Mouse (Mus musculus) embryonic facial prominence, embryonic 14.5 days (tissue): ENCODE results near the gene Tmem140. TPM values are rescaled to one million over a fixed set of nuclear protein-coding genes. Genes with fewer than 3 reads are reported as not detected.
A peak's percentile ranks its signal among the peaks of the same experiment; 100 is the strongest.

ENCODE experiments used
- ATAC-seq: fragments of 200-750 bp; cut with Nextera tagmentation; 2 replicates; pipeline ENCODE4 v1.8.0; 2017; ENCODE audit warnings: low read depth, moderate number of reproducible peaks, moderate TSS enrichment
- DNase-seq: peaks from one replicate; pipeline ENCODE4 v3.0.0-alpha.2; 2015; ENCODE audit warnings: low spot score
- H3K27ac ChIP-seq: fragments of 300-500 bp; sonication (generic); replicated peaks from 2 replicates; pipeline ENCODE4 v1.5.1; 2014; ENCODE audit warnings: low read depth, mild to moderate bottlenecking, low read length, moderate library complexity
- H3K27me3 ChIP-seq: fragments of 300-500 bp; sonication (generic); replicated peaks from 2 replicates; pipeline ENCODE4 v1.6.1; 2014; ENCODE audit warnings: low read length; ENCODE audit not compliant: control insufficient read depth, insufficient read depth
- H3K36me3 ChIP-seq: fragments of 300-500 bp; sonication (generic); 2 replicates; pipeline ENCODE4 v1.6.1; 2014; ENCODE audit warnings: low read length, mixed read lengths; ENCODE audit not compliant: control insufficient read depth, insufficient read depth
- H3K4me1 ChIP-seq: fragments of 300-500 bp; sonication (generic); 2 replicates; pipeline ENCODE4 v1.6.1; 2014; ENCODE audit warnings: antibody characterized with exemption, low read length; ENCODE audit not compliant: control insufficient read depth, insufficient read depth
- H3K4me2 ChIP-seq: fragments of 300-500 bp; sonication (generic); 2 replicates; pipeline ENCODE4 v1.6.1; 2014; ENCODE audit warnings: low read depth, mild to moderate bottlenecking, low read length, moderate library complexity, mixed read lengths
- H3K4me3 ChIP-seq: fragments of 300-500 bp; sonication (generic); 2 replicates; pipeline ENCODE4 v1.5.1; 2014; ENCODE audit warnings: low read depth, mild to moderate bottlenecking, low read length
- H3K9ac ChIP-seq: fragments of 300-500 bp; sonication (generic); 2 replicates; pipeline ENCODE4 v1.6.1; 2014; ENCODE audit warnings: low read depth, mild to moderate bottlenecking, low read length, moderate library complexity, mixed read lengths
- H3K9me3 ChIP-seq: fragments of 300-500 bp; sonication (generic); 2 replicates; pipeline ENCODE4 v1.6.1; 2016; ENCODE audit warnings: low read length; ENCODE audit not compliant: control insufficient read depth
- WGBS: fragments of 180-500 bp; shearing (Covaris S2); extraction: QIAGEN DNeasy Blood & Tissue Kit; methylation state at CpG from one replicate; pipeline ENCODE4 v1.1.7; 2014; 5-methylcytosine and 5-hydroxymethylcytosine counted together
- polyA plus RNA-seq: library from polyadenylated mRNA; unstranded; fragments of >200 nt; fragmentation: Nextera tagmentation; extraction: Ambion mirVana; gene quantifications from 2 replicates; pipeline ENCODE4 v1.2.1, GENCODE M21; 2014

The Tmem140 gene
- 2.4 TPM in 2 replicates for polyA plus RNA-seq

DNA sequence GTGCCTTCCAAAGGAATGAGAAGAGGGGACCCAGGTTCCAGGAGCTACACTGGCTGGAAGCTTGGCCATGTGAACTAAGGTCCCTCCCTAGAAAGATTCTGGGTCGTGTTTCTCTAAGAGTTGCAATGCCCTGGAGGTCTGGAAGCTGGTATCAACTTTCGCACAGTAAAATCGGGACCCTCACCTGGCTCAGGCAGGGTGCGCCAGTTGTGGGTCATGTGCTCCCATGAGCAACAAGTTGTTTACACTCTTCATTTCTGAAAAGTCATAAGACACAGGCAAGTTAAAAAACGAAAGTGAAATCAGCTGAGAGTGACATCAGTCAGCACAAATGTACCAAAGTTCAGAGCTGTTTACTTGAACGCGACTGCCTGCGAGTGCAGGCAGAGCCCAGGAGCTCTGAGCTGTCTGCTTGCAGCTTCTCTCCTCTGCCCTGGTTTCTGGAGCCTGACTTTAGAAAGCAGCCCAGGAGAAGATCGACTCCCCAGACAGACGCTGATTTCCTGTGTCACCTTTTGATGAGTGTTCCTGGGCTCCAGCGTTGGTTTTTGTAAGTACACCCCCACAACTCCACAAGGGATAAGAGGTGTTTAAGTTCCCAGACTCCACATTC lies at the start of gene Tmem140:
TSS of gene Tmem140 (plus strand) at position 356 of the 613 bp plus-strand sequence.
- no peaks in the 10 kb centered on the region for H3K27me3 ChIP-seq
- H3K4me2 ChIP-seq, result peak within 1 kb of the TSS; percentile 41
- H3K9ac ChIP-seq, result 0 out of 2 replicates have a peak within 1 kb of the TSS, but pooled peaks have one; percentile 21
- WGBS, result 26% methylated on average over 11 of the region's 11 CpGs
- ATAC-seq (no peak; the same call in 1 of the 2 replicates), DNase-seq (no peak)
- no peak within 1 kb of the TSS for H3K27ac ChIP-seq
- peaks cover 12% of the 10 kb centered on the region; the same call in 1 of the 2 replicates for H3K4me1 ChIP-seq
- H3K36me3 ChIP-seq, result no peaks in the 10 kb centered on the region
- no peaks in the 10 kb centered on the region for H3K9me3 ChIP-seq
- peak within 1 kb of the TSS; percentile 2; the same call in 1 of the 2 replicates for H3K4me3 ChIP-seq

DNA sequence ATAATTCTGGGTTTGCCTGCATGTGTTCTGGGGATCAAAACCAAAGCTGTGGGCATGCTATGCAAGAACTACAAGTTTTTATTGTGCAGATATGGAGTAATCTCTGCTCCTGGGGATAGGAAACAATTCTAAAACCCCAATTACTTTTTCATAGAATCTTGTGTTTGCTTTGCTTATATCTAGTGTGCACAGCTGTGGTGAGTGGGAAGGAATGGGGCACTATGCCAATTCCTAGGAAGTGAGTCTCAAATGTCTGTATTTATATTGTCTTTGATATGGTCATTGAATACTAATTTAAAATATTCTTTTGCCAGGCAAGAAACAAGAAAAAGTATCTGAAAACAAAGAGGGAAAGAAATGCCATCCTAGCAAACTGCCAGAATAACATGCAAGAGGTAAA lies 38.5 kb upstream of the Tmem140 start:
- Histone ChIP-seq H3K27me3 (no peaks in the 10 kb centered on the region), H3K4me3 (no peak overlapping the region), H3K27ac (no peak overlapping the region), H3K4me1 (no peaks in the 10 kb centered on the region), H3K9me3 (no peaks in the 10 kb centered on the region), H3K36me3 (no peaks in the 10 kb centered on the region), H3K9ac (no peak overlapping the region), H3K4me2 (no peak overlapping the region)
- ATAC-seq (no peak), DNase-seq (peak; percentile 54)

DNA sequence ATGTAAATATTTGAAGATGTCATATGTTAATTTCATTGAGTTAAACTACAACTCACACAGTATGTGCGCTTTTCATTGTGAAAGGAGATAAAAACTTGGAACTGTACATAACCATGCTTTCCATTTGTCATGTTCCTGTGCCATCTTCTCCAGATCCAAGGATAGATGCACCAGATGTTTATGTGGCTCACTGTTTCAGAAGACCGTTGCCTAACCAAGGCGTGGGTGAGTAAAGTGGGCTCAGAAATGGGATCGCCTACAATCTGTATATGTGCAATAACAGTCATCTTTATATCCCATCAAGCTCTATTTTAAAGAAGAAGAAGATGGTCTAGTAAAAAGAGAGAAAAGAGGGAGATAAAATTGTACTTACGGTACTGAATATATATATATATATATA lies 30.6 kb upstream of the Tmem140 start:
- Histone ChIP-seq H3K27ac (no peak overlapping the region), H3K9me3 (no peaks in the 10 kb centered on the region), H3K4me2 (no peak overlapping the region), H3K36me3 (no peaks in the 10 kb centered on the region), H3K4me1 (no peaks in the 10 kb centered on the region), H3K27me3 (no peaks in the 10 kb centered on the region), H3K4me3 (no peak overlapping the region), H3K9ac (no peak overlapping the region)
- ATAC-seq (no peak), DNase-seq (no peak)
- WGBS, result 93% methylated on average over 5 of the region's 5 CpGs

DNA sequence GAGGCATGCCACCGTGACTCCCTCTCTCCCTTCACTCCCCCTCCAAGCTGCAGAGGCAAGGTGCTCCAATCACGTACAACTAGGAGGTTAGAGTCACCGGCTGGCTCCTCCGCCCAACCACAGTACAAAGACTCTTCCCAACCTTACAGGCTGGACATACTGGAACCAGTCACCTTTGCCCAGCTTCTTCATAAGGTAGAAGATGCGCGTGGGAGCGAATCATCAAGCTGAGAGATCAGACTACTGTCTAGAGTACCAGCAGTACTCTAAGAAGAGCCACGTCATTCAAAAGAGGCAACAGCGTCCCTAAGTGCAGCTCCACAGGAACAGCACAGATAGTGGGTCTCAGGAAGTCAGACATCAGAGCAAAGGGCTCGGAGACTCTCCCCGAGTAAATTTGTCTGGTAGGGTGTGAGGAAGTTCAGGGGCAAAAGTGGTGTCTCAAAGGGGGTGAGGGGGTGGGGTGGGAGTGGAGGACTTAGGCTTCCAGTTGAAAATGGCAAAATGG lies 1.3 kb upstream of the Tmem140 start:
- Histone ChIP-seq H3K4me3 (no peak overlapping the region), H3K9ac (no peak overlapping the region), H3K9me3 (no peaks in the 10 kb centered on the region), H3K4me2 (no peak overlapping the region), H3K27ac (no peak overlapping the region), H3K36me3 (no peaks in the 10 kb centered on the region), H3K27me3 (no peaks in the 10 kb centered on the region), H3K4me1 (peaks cover 4% of the 10 kb centered on the region; the same call in 1 of the 2 replicates)
- WGBS, result 89% methylated on average over 11 of the region's 11 CpGs
- no peak for DNase-seq
- ATAC-seq, result no peak

DNA sequence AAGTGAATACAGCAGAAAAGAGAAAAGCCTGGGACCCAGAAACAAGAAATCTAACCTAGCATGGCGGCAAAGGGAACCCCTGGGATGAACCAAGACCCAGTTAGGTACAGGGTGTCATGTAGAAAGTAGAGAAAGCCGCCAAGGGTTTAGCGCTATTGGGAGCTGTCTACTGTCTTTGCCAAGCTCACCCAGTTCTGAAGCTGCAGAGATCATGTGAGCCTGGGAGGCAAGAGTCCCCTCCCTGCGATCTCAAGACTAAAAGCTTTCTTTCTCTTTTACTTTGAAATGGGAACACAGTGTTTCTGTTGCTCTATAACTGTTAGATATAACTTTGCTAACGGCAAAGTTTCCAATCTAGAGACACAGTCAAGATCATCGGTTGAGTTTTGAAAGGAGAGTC lies 565 bp upstream of the Tmem140 start:
- WGBS, result 87% methylated on average over 6 of the region's 6 CpGs
- Histone ChIP-seq H3K4me3 (no peak overlapping the region), H3K27ac (no peak overlapping the region)

DNA sequence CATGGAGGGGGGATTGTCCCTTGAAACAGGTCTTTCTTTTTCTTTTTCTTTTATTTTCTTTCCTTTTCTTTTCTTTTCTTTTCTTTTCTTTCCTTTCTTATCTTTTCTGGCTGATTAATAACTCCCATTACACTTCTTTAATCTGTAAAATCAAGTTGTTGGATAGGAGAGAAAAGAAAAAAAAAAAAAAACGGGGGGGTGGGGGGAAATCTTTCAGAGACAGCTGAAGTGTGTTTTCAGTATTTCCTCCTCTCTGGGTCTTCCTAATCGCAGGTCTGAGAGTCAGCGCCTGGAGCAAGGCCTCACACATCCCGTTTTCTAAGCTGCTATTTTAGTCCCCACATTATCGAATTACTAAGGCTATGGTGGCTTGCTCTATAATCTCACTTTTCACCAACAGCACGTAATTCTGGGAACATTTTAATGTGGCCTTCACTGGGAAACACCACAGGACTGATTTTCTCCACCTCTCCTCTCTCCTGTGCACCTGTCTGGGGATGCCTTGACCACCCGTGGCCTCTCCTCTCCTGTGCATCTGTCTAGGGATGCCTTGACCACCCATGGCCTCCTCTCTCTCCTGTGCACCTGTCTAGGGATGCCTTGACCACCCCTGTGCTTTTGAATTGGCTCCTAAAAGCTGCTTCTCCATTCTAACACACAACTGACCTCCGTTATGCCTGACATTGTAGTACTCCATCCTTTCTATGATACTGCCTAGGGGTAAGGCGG lies 1.0 kb downstream of the Tmem140 start:
- ATAC-seq, result no peak
- H3K27ac ChIP-seq, result no peak overlapping the region

More for the DNA sequence above, 565 bp upstream of the Tmem140 start:
- ATAC-seq (no peak), DNase-seq (no peak)
- no peaks in the 10 kb centered on the region for H3K9me3 ChIP-seq
- H3K4me1 ChIP-seq, result peaks cover 11% of the 10 kb centered on the region; the same call in 1 of the 2 replicates
- H3K9ac ChIP-seq, result no peak overlapping the region
- H3K4me2 ChIP-seq, result peak overlapping the region; percentile 41; the same call in 1 of the 2 replicates
- no peaks in the 10 kb centered on the region for H3K27me3 ChIP-seq
- H3K36me3 ChIP-seq, result no peaks in the 10 kb centered on the region

DNA sequence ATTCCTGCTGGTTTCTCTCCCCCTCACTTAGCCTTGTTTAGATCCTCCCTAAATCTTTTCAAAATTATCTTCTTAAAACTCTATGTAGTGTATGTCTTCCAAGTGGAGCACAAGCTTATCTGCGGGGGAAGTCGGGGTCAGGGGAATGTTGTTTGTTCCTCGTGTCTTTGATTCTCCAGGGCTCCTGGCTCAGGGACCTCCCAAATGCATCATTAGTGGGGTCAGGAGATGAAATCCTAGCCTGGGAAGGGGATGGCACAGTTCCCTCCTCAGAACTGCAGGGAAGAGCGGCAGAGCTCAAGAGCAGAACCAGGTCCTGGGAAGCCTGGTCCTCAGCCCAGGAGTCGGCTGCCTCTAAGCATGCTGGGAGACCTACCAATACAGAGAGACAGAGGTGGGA lies 2.3 kb downstream of the Tmem140 start:
- WGBS, result 55% methylated on average over 5 of the region's 5 CpGs
- H3K4me1 ChIP-seq, result peaks cover 12% of the 10 kb centered on the region; the same call in 1 of the 2 replicates

More for the DNA sequence above, 1.0 kb downstream of the Tmem140 start:
- Histone ChIP-seq H3K9me3 (no peaks in the 10 kb centered on the region), H3K27me3 (no peaks in the 10 kb centered on the region), H3K9ac (no peak overlapping the region), H3K4me2 (no peak overlapping the region), H3K36me3 (no peaks in the 10 kb centered on the region), H3K4me3 (no peak overlapping the region), H3K4me1 (peaks cover 12% of the 10 kb centered on the region; the same call in 1 of the 2 replicates)
- DNase-seq, result no peak
- 45% methylated on average over 9 of the region's 9 CpGs for WGBS

DNA sequence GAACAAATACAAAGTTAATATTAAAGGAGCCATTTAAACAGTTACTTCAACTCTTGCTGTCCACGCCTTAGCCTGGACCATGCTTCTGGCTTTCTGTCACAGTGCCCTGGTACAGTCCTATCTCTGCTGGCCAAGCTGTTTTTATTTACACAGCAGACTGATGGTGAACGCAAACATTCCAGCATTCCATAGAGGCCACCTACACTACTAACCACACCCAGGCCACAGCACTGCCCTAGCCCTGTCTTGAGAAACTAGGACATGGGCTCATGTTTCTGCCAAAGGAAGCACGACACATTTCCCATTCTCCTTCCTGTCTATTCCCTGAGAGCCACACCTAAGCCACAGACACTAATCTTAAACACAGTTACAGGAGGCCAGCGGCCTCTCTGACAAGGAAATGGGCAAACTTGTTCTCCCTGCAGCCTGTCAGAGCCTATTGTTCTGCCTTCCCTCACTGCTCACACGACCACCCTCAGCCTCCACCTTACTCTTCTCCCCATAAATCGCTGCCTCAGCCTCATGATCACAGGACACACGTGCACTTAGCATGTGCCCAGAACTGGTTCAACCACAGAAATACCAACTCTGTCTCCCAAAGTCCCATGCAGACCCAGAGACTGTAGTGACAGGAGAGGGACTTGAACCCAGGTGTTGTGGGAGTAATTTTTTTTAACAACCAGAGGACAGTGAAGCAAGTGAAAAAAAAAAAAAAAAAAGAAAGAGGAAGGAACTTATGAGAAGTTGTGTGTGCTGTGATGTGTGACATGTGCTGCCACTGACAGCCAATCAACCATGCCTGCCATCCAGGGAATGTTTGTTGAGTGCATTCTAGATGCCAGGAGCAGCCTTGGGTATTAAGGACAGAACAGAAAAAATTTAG lies 3.0 kb downstream of the Tmem140 start:
- Histone ChIP-seq H3K4me1 (peaks cover 19% of the 10 kb centered on the region), H3K4me2 (no peak overlapping the region), H3K27me3 (no peaks in the 10 kb centered on the region), H3K36me3 (no peaks in the 10 kb centered on the region), H3K9ac (no peak overlapping the region), H3K9me3 (no peaks in the 10 kb centered on the region), H3K27ac (0 out of 2 replicates have a peak overlapping the region, but pooled peaks have one; percentile 6), H3K4me3 (no peak overlapping the region)
- ATAC-seq (peak; percentile 31; the same call in 1 of the 2 replicates), DNase-seq (no peak)
- 42% methylated on average over 7 of the region's 7 CpGs for WGBS

More for the DNA sequence above, 2.3 kb downstream of the Tmem140 start:
- DNase-seq (no peak), ATAC-seq (no peak)
- H3K9ac ChIP-seq, result no peak overlapping the region
- no peak overlapping the region for H3K4me2 ChIP-seq
- no peaks in the 10 kb centered on the region for H3K9me3 ChIP-seq
- H3K27me3 ChIP-seq, result no peaks in the 10 kb centered on the region
- no peaks in the 10 kb centered on the region for H3K36me3 ChIP-seq
- H3K27ac ChIP-seq, result peak overlapping the region; percentile 10; the same call in 1 of the 2 replicates
- H3K4me3 ChIP-seq, result no peak overlapping the region
